Mouse (Mus musculus) liver, embryonic 14.5 days (tissue): ENCODE results near the gene Dlgap4. TPM values are rescaled to one million over a fixed set of nuclear protein-coding genes. Genes with fewer than 3 reads are reported as not detected.

Experiments used
- ATAC-seq: fragments of 200-750 bp; cut with Nextera tagmentation; 2 replicates; pipeline ENCODE4 v1.8.0; 2017; ENCODE audit warnings: moderate number of reproducible peaks, mild to moderate bottlenecking, moderate library complexity; ENCODE audit not compliant: insufficient read depth
- DNase-seq, 3 experiments: peaks; one replicate each; pipeline ENCODE4 v3.0.0-alpha.2; 2012 to 2013; ENCODE audit warnings: low read depth in 3 of 3, low spot score in 3 of 3
- H3K27ac ChIP-seq: fragments of 300-500 bp; sonication (generic); 2 replicates; pipeline ENCODE4 v1.5.1; 2014; ENCODE audit warnings: moderate library complexity, mild to moderate bottlenecking, control low read depth, inconsistent platforms
- H3K27me3 ChIP-seq: fragments of 300-500 bp; sonication (generic); 2 replicates; pipeline ENCODE4 v1.6.1; 2014; ENCODE audit warnings: mild to moderate bottlenecking, low read length, moderate library complexity; ENCODE audit not compliant: control insufficient read depth, insufficient read depth
- H3K36me3 ChIP-seq: fragments of 300-500 bp; sonication (generic); replicated peaks from 2 replicates; pipeline ENCODE4 v1.6.1; 2014; ENCODE audit warnings: low read depth; ENCODE audit not compliant: control insufficient read depth, insufficient read depth
- H3K4me1 ChIP-seq, 2 experiments: fragments of 200-500 bp in 1 of 2; fragments of 300-500 bp in 1 of 2; sonication (generic) in 1 of 2; replicated peaks; 2 replicates each; pipeline ENCODE4 v1.6.1; 2012 to 2014; ENCODE audit warnings: antibody characterized with exemption in 1 of 2, inconsistent platforms in 1 of 2, low read length in 1 of 2; ENCODE audit not compliant: control insufficient read depth in 2 of 2, insufficient read depth in 2 of 2
- H3K4me2 ChIP-seq: fragments of 300-500 bp; sonication (generic); 2 replicates; pipeline ENCODE4 v1.6.1; 2014; ENCODE audit warnings: low read depth, mild to moderate bottlenecking, control low read depth, moderate library complexity
- H3K4me3 ChIP-seq, 2 experiments: fragments of 200-500 bp in 1 of 2; fragments of 300-500 bp in 1 of 2; sonication (generic) in 1 of 2; 2 replicates each; pipeline ENCODE4 v1.5.1; 2012 to 2014; ENCODE audit warnings: low read depth in 2 of 2, low read length in 2 of 2, mild to moderate bottlenecking in 2 of 2, control low read depth in 1 of 2, inconsistent platforms in 1 of 2, moderate library complexity in 1 of 2; ENCODE audit not compliant: insufficient read depth in 1 of 2
- H3K9ac ChIP-seq: fragments of 300-500 bp; sonication (generic); replicated peaks from 2 replicates; pipeline ENCODE4 v1.6.1; 2014; ENCODE audit warnings: mild to moderate bottlenecking, control low read depth, moderate library complexity
- H3K9me3 ChIP-seq: fragments of 300-500 bp; sonication (generic); 2 replicates; pipeline ENCODE4 v1.6.1; 2016; ENCODE audit warnings: low read length, mixed read lengths; ENCODE audit not compliant: control insufficient read depth
- CTCF ChIP-seq: IDR thresholded peaks from 2 replicates; pipeline ENCODE4 v1.5.1; 2016; ENCODE audit warnings: antibody characterized with exemption, low read depth, control low read depth
- EP300 ChIP-seq: IDR thresholded peaks from 2 replicates; pipeline ENCODE4 v1.6.1; 2016; ENCODE audit warnings: antibody characterized with exemption, low read depth
- WGBS: fragments of 180-500 bp; shearing (Covaris S2); extraction: QIAGEN DNeasy Blood & Tissue Kit; methylation state at CpG from one replicate; pipeline ENCODE4 v1.1.7; 2014; ENCODE audit not compliant: insufficient replicate concordance; 5-methylcytosine and 5-hydroxymethylcytosine counted together
- polyA plus RNA-seq, 2 experiments: library from polyadenylated mRNA; depleted of rRNA in 1 of 2; stranded (reverse) in 1 of 2; unstranded in 1 of 2; fragments of >200 nt; fragmentation: Nextera tagmentation in 1 of 2; extraction: Ambion mirVana in 1 of 2; gene quantifications; 2 replicates each; pipeline versions ENCODE4 v1.2.1 to v1.2.3; 2012 to 2014

Dlgap4 gene
- polyA plus RNA-seq, 2 experiments = 6.6 to 9.7 TPM

GRCm38 (mm10) chr2:156663162-156663561 lies 49.7 kb downstream of the Dlgap4 start:
- no peaks in the 10 kb centered on the region for H3K27me3 ChIP-seq
- no peaks in the 10 kb centered on the region for H3K9me3 ChIP-seq
- H3K9ac ChIP-seq = no peak overlapping the region
- DNase-seq (no peak), ATAC-seq (no peak)
- WGBS = 59% methylated on average over 10 of the region's 10 CpGs
- H3K36me3 ChIP-seq = no peaks in the 10 kb centered on the region
- TF ChIP-seq EP300 (no peak), CTCF (no peak)
- H3K4me3 ChIP-seq = no peak overlapping the region
- no peaks in the 10 kb centered on the region for H3K4me1 ChIP-seq
- no peak overlapping the region for H3K4me2 ChIP-seq
- no peak overlapping the region for H3K27ac ChIP-seq

GRCm38 (mm10) chr2:156664407-156664806 lies 50.9 kb downstream of the Dlgap4 start:
- no peaks in the 10 kb centered on the region for H3K4me1 ChIP-seq
- no peak overlapping the region for H3K9ac ChIP-seq
- no peak overlapping the region for H3K27ac ChIP-seq
- no peak for TF ChIP-seq CTCF
- no peak for TF ChIP-seq EP300
- no peak overlapping the region for H3K4me3 ChIP-seq
- no peaks in the 10 kb centered on the region for H3K27me3 ChIP-seq
- 23% methylated on average over 5 of the region's 5 CpGs for WGBS
- no peaks in the 10 kb centered on the region for H3K36me3 ChIP-seq
- no peak overlapping the region for H3K4me2 ChIP-seq
- ATAC-seq = no peak
- no peaks in the 10 kb centered on the region for H3K9me3 ChIP-seq
- DNase-seq = no peak

- DNase-seq = no peak
- H3K27ac ChIP-seq = no peak overlapping the region
- no peak overlapping the region for H3K9ac ChIP-seq
- no peaks in the 10 kb centered on the region for H3K4me1 ChIP-seq
- no peak overlapping the region for H3K4me3 ChIP-seq
- H3K27me3 ChIP-seq = no peaks in the 10 kb centered on the region
- no peak overlapping the region for H3K4me2 ChIP-seq
- 40% methylated on average over 8 of the region's 8 CpGs for WGBS
- no peaks in the 10 kb centered on the region for H3K9me3 ChIP-seq
- no peaks in the 10 kb centered on the region for H3K36me3 ChIP-seq
- ATAC-seq = no peak
- TF ChIP-seq EP300 = no peak
- no peak for TF ChIP-seq CTCF
These were observed 51.6 kb downstream of the Dlgap4 start for GRCm38 (mm10) chr2:156664993-156665518.

- Histone ChIP-seq H3K4me3 (no peak overlapping the region), H3K9ac (no peak overlapping the region), H3K4me1 (no peaks in the 10 kb centered on the region), H3K9me3 (no peaks in the 10 kb centered on the region), H3K4me2 (no peak overlapping the region), H3K27ac (no peak overlapping the region), H3K36me3 (no peaks in the 10 kb centered on the region), H3K27me3 (no peaks in the 10 kb centered on the region)
- 62% methylated on average over 13 of the region's 13 CpGs for WGBS
- no peak for TF ChIP-seq CTCF
- TF ChIP-seq EP300 = no peak
- DNase-seq (no peak), ATAC-seq (no peak)
These were observed 52.2 kb downstream of the Dlgap4 start for GRCm38 (mm10) chr2:156665620-156666196.

GRCm38 (mm10) chr2:156666231-156666630 lies 52.7 kb downstream of the Dlgap4 start:
- Histone ChIP-seq H3K4me3 (no peak overlapping the region), H3K9ac (no peak overlapping the region), H3K27me3 (no peaks in the 10 kb centered on the region), H3K4me1 (no peaks in the 10 kb centered on the region), H3K36me3 (no peaks in the 10 kb centered on the region), H3K4me2 (no peak overlapping the region), H3K9me3 (no peaks in the 10 kb centered on the region), H3K27ac (no peak overlapping the region)
- TF ChIP-seq CTCF = no peak
- TF ChIP-seq EP300 = no peak
- WGBS = 43% methylated on average over 12 of the region's 12 CpGs
- ATAC-seq = no peak
- no peak for DNase-seq
